Mouse (Mus musculus) spleen, adult 2 months (tissue): ENCODE measurements around the gene Ccdc88c.

ENCODE experiments used
- CTCF ChIP-seq: fragments of 200-500 bp; IDR thresholded peaks from 2 replicates; pipeline ENCODE4 v1.5.1; 2011; ENCODE audit warnings: mild to moderate bottlenecking, inconsistent platforms; ENCODE audit not compliant: insufficient read depth, insufficient read length, insufficient replicate concordance; ENCODE audit errors: extremely low read depth
- POLR2A ChIP-seq: fragments of 200-500 bp; IDR thresholded peaks from 2 replicates; pipeline ENCODE4 v1.6.1; 2011; ENCODE audit warnings: low read depth, low read length, inconsistent platforms

- TF ChIP-seq CTCF (no peak), POLR2A (no peak)
These were observed 50.7 kb downstream of the Ccdc88c start for GRCm38 (mm10) chr12:100977958-100978725.
